Mouse (Mus musculus) stomach, embryonic 16.5 days (tissue): ENCODE measurements around the gene Dusp19. TPM values are rescaled to one million over a fixed set of nuclear protein-coding genes. Genes with fewer than 3 reads are reported as not detected.

Source experiments
- ATAC-seq: fragments of 200-750 bp; cut with Nextera tagmentation; 2 replicates; pipeline ENCODE4 v1.8.0; 2017; ENCODE audit warnings: moderate number of reproducible peaks, moderate TSS enrichment; ENCODE audit not compliant: insufficient read depth, low FRiP score
- H3K27ac ChIP-seq: fragments of 300-500 bp; sonication (generic); 2 replicates; pipeline ENCODE4 v1.5.1; 2014; ENCODE audit warnings: low read length
- H3K27me3 ChIP-seq: fragments of 300-500 bp; sonication (generic); 2 replicates; pipeline ENCODE4 v1.6.1; 2014; ENCODE audit warnings: low read length, control low read depth, mixed read lengths; ENCODE audit not compliant: control insufficient read depth, insufficient read depth
- H3K36me3 ChIP-seq: fragments of 300-500 bp; sonication (generic); 2 replicates; pipeline ENCODE4 v1.6.1; 2014; ENCODE audit warnings: low read length; ENCODE audit not compliant: control insufficient read depth, insufficient read depth
- H3K4me1 ChIP-seq: fragments of 300-500 bp; sonication (generic); 2 replicates; pipeline ENCODE4 v1.6.1; 2014; ENCODE audit warnings: low read length, control low read depth, mixed read lengths; ENCODE audit not compliant: control insufficient read depth, insufficient read depth
- H3K4me2 ChIP-seq: fragments of 300-500 bp; sonication (generic); 2 replicates; pipeline ENCODE4 v1.6.1; 2014; ENCODE audit warnings: low read depth, low read length, mixed read lengths
- H3K4me3 ChIP-seq: fragments of 300-500 bp; sonication (generic); replicated peaks from 2 replicates; pipeline ENCODE4 v1.5.1; 2014; ENCODE audit warnings: mild to moderate bottlenecking, low read length
- H3K9ac ChIP-seq: fragments of 300-500 bp; sonication (generic); 2 replicates; pipeline ENCODE4 v1.6.1; 2014; ENCODE audit warnings: low read length
- H3K9me3 ChIP-seq: fragments of 300-500 bp; sonication (generic); replicated peaks from 2 replicates; pipeline ENCODE4 v1.6.1; 2016; ENCODE audit warnings: low read length, control low read depth; ENCODE audit not compliant: control insufficient read depth
- WGBS: fragments of 180-500 bp; shearing (Covaris S2); extraction: QIAGEN DNeasy Blood & Tissue Kit; methylation state at CpG from one replicate; pipeline ENCODE4 v1.1.7; 2014; 5-methylcytosine and 5-hydroxymethylcytosine counted together
- microRNA counts: library from miRNA; unstranded; fragments of <30 nt; microRNA quantifications from one replicate; lab custom pipeline; 2016
- microRNA-seq: library from miRNA; unstranded; fragments of <30 nt; microRNA quantifications from one replicate; pipeline ENCODE4, GENCODE M21; 2016
- polyA plus RNA-seq: library from polyadenylated mRNA; unstranded; fragments of >200 nt; fragmentation: Nextera tagmentation; extraction: Ambion mirVana; gene quantifications from 2 replicates; pipeline ENCODE4 v1.2.1, GENCODE M21; 2015

Gene Dusp19
- polyA plus RNA-seq, 1 experiment from 2014 or later = 16.7 TPM

DNA sequence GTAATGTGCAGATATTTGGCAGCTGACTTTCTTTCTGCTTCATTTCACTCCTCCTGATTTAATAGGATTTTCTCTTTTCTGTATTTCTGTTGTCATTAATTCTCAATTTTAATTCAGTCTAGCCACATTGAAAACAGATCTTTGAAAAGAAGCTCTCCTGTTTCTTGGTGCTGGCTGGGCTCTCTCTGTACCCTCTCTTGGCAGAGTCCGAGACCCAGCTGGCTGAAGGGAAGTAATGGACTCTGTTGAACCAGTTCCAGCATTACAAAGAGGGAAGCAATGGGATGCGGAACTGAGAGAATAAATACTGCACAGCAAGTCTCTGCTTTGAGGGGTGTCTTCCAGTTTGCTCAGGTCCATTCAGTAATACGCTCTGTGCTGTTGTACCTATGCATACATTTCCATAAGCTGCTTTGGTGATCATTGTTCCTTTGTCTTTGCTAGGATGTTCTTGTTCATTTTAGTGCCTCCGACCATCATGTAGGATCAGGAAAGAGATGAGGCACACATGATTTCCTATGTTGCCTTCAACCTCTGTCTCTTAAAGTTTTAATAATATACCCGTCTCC is 50.6 kb downstream of the Dusp19 start:
- no peak overlapping the region for H3K27ac ChIP-seq

GRCm38 (mm10) chr2:80669868-80670666 is 53.2 kb downstream of the Dusp19 start:
- Histone ChIP-seq H3K27me3 (no peaks in the 10 kb centered on the region), H3K4me3 (no peak overlapping the region), H3K4me1 (no peaks in the 10 kb centered on the region), H3K36me3 (no peaks in the 10 kb centered on the region), H3K9ac (no peak overlapping the region), H3K4me2 (no peak overlapping the region), H3K27ac (no peak overlapping the region), H3K9me3 (no peaks in the 10 kb centered on the region)
- no peak for ATAC-seq
- 77% methylated on average over 11 of the region's 11 CpGs for WGBS

More for the DNA sequence above, 50.6 kb downstream of the Dusp19 start:
- no peak overlapping the region for H3K4me2 ChIP-seq
- no peak overlapping the region for H3K9ac ChIP-seq
- no peaks in the 10 kb centered on the region for H3K27me3 ChIP-seq
- H3K36me3 ChIP-seq = no peaks in the 10 kb centered on the region
- no peak for ATAC-seq
- H3K9me3 ChIP-seq = no peaks in the 10 kb centered on the region
- no peak overlapping the region for H3K4me3 ChIP-seq
- no peaks in the 10 kb centered on the region for H3K4me1 ChIP-seq
- 92% methylated on average over 5 of the region's 5 CpGs for WGBS

- no peak overlapping the region for H3K4me3 ChIP-seq
- no peak overlapping the region for H3K27ac ChIP-seq
- H3K9ac ChIP-seq = no peak overlapping the region
- H3K4me2 ChIP-seq = no peak overlapping the region
- H3K9me3 ChIP-seq = no peaks in the 10 kb centered on the region
- H3K4me1 ChIP-seq = no peaks in the 10 kb centered on the region
- WGBS = 84% methylated on average over 8 of the region's 8 CpGs
- no peak for ATAC-seq
- no peaks in the 10 kb centered on the region for H3K36me3 ChIP-seq
- H3K27me3 ChIP-seq = no peaks in the 10 kb centered on the region
These were observed 62.0 kb downstream of the Dusp19 start for GRCm38 (mm10) chr2:80678803-80679202.

MicroRNAs encoded within 50 kb of the gene (microRNA counts, 519-probe panel; counts per million panel counts)
- microRNA mmu-miR-684 (lab: Ali Mortazavi, UCI) = 1,681 counts per million, percentile 26 among the panel's probes with 10 or more counts

Small RNA genes within 50 kb of the gene (microRNA-seq; reads per million reads assigned to microRNA genes)
- not detected for gene Mir684-1

Other genes starting within 250 kb of the Dusp19 start
- 3.8 and 6.5 TPM in 2 replicates for gene Frzb, start 169.4 kb upstream of the Dusp19 start, polyA plus RNA-seq
- gene Nckap1, start 35.7 kb upstream of the Dusp19 start, polyA plus RNA-seq = 43.8 and 43.9 TPM in 2 replicates
- gene Nup35, start 191 bp downstream of the Dusp19 start, polyA plus RNA-seq = 35.6 and 37.6 TPM in 2 replicates